Mouse (Mus musculus) heart, postnatal 0 days (tissue): ENCODE results near the gene Chil1. TPM values are rescaled to one million over a fixed set of nuclear protein-coding genes. Genes with fewer than 3 reads are reported as not detected.
A peak's percentile ranks its signal among the peaks of the same experiment; 100 is the strongest.

Experiments
- ATAC-seq: fragments of 200-750 bp; cut with Nextera tagmentation; 2 replicates; pipeline ENCODE4 v1.8.0; 2017; ENCODE audit warnings: low read depth, moderate number of reproducible peaks, moderate library complexity; ENCODE audit not compliant: insufficient read depth
- DNase-seq: peaks from one replicate; pipeline ENCODE4 v3.0.0-alpha.2; 2016; ENCODE audit warnings: low spot score
- H3K27ac ChIP-seq: fragments of 300-500 bp; sonication (generic); 2 replicates; pipeline ENCODE4 v1.5.1; 2014; ENCODE audit warnings: low read depth, mild to moderate bottlenecking
- H3K27me3 ChIP-seq: fragments of 300-500 bp; sonication (generic); 2 replicates; pipeline ENCODE4 v1.6.1; 2014; ENCODE audit warnings: low read length, mixed read lengths; ENCODE audit not compliant: control insufficient read depth, insufficient read depth
- H3K36me3 ChIP-seq: fragments of 300-500 bp; sonication (generic); replicated peaks from 2 replicates; pipeline ENCODE4 v1.6.1; 2014; ENCODE audit warnings: low read length, mixed read lengths; ENCODE audit not compliant: control insufficient read depth, insufficient read depth
- H3K4me1 ChIP-seq: fragments of 300-500 bp; sonication (generic); 2 replicates; pipeline ENCODE4 v1.6.1; 2014; ENCODE audit warnings: antibody characterized with exemption; ENCODE audit not compliant: control insufficient read depth, insufficient read depth
- H3K4me2 ChIP-seq: fragments of 300-500 bp; sonication (generic); 2 replicates; pipeline ENCODE4 v1.6.1; 2014; ENCODE audit warnings: low read depth, mild to moderate bottlenecking, low read length, moderate library complexity
- H3K4me3 ChIP-seq: fragments of 300-500 bp; sonication (generic); 2 replicates; pipeline ENCODE4 v1.5.1; 2014; ENCODE audit warnings: low read depth, low read length
- H3K9ac ChIP-seq: fragments of 300-500 bp; sonication (generic); replicated peaks from 2 replicates; pipeline ENCODE4 v1.6.1; 2014; ENCODE audit warnings: low read depth, low read length, mixed read lengths
- H3K9me3 ChIP-seq: fragments of 300-500 bp; sonication (generic); replicated peaks from 2 replicates; pipeline ENCODE4 v1.6.1; 2016; ENCODE audit warnings: low read length; ENCODE audit not compliant: control insufficient read depth
- CTCF ChIP-seq: IDR thresholded peaks from 2 replicates; pipeline ENCODE4 v1.5.1; 2016; ENCODE audit warnings: antibody characterized with exemption, control low read depth, low read depth
- EP300 ChIP-seq: IDR thresholded peaks from 2 replicates; pipeline ENCODE4 v1.6.1; 2016; ENCODE audit warnings: antibody characterized with exemption, low read depth
- WGBS: fragments of 180-500 bp; shearing (Covaris S2); extraction: QIAGEN DNeasy Blood & Tissue Kit; methylation state at CpG from one replicate; pipeline ENCODE4 v1.1.7; 2014; 5-methylcytosine and 5-hydroxymethylcytosine counted together
- polyA plus RNA-seq: library from polyadenylated mRNA; unstranded; fragments of >200 nt; fragmentation: Nextera tagmentation; extraction: Ambion mirVana; gene quantifications from 2 replicates; pipeline ENCODE4 v1.2.1, GENCODE M21; 2015
- total RNA-seq: library from RNA; depleted of rRNA; stranded (reverse); fragments of >200 nt; gene quantifications from 2 replicates; pipeline ENCODE4 v1.2.3, GENCODE M21; 2014; ENCODE audit warnings: low replicate concordance

The Chil1 gene
- total and polyA plus RNA-seq, 2 experiments from 2014 or later, result 0.59 to 0.69 TPM

DNA sequence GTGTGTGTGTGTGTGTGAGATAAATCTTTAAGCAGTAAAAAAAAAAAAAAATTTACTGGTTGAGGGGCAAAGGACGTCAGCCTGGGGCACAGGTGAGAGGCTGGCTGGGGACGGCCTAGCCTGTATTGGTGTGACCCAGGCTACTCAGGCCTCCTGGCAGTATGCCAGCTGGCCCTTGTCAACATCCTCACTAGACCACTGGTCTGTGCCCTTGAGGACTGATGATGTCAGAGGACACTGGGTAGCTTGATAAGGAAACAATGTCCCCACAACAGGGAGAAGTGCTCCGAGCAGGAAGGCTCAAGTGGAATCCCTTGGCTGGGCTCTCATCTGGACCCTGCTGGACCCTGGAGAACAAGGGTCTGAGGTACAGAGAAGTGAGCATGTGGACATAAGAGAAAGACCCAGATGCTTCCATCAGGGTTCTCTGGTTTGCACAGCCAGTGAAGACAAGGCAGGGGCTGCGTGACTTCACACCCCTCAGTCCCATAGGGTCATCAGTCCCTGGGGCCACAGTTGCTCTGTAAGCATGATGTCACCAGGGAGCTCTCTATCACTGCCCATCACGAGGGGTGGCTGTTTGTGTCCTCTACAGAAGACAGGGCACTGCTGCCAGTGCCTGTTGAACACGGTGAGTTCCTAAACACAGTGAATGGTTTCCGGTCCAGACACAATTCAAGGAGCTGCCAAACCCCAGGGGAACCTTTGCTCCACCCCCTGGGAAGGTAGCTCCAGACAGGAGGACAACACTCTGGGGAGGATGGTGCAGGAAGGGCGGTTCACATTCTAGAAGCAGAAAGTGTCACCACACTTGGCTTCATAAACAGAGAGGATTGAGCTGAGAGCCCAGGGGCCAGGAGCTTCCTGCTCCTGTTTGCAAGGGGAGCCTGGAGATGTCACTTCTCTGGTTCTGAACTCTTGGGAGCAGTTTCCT lies 40.4 kb downstream of the Chil1 start:
- 0 out of 2 replicates have a peak overlapping the region, but pooled peaks have one; percentile 8 for H3K9ac ChIP-seq
- peaks cover 41% of the 10 kb centered on the region for H3K4me1 ChIP-seq
- ATAC-seq, result peak; percentile 95

GRCm38 (mm10) chr1:134224649-134225227 lies 42.8 kb downstream of the Chil1 start:
- ATAC-seq (no peak), DNase-seq (no peak)
- Histone ChIP-seq H3K4me2 (no peak overlapping the region), H3K9ac (no peak overlapping the region), H3K36me3 (no peaks in the 10 kb centered on the region), H3K27ac (no peak overlapping the region), H3K4me1 (peaks cover 44% of the 10 kb centered on the region), H3K4me3 (no peak overlapping the region), H3K9me3 (no peaks in the 10 kb centered on the region), H3K27me3 (no peaks in the 10 kb centered on the region)
- TF ChIP-seq EP300 (no peak), CTCF (no peak)
- WGBS, result 83% methylated on average over 12 of the region's 12 CpGs

More for the DNA sequence above, 40.4 kb downstream of the Chil1 start:
- Histone ChIP-seq H3K4me3 (no peak overlapping the region), H3K27ac (peak overlapping the region; percentile 85), H3K36me3 (no peaks in the 10 kb centered on the region), H3K4me2 (no peak overlapping the region), H3K9me3 (no peaks in the 10 kb centered on the region), H3K27me3 (no peaks in the 10 kb centered on the region)
- TF ChIP-seq CTCF (no peak), EP300 (peak; percentile 49; the same call in 1 of the 2 replicates)
- 20% methylated on average over 8 of the region's 8 CpGs for WGBS
- DNase-seq, result peak; percentile 87

DNA sequence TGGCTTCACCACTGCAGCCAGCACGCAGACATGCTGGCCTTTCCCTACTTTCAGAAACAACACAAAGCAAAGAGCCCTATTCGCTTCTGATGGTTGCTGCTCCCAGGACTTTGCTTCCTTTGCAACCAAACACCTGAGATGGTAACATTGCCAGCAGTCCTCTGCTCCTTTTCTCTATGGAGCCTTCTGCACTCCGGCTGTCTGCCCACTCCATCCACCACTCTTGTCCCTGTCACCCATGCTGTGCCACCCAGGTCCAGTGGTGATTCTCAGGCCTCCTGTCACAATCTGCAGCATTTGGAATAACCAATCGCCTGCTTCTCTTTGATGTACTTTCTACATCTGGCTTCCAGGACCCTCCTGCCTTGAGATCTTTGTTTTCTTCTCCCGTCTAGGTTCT lies 43.4 kb downstream of the Chil1 start:
- H3K9ac ChIP-seq, result no peak overlapping the region
- H3K36me3 ChIP-seq, result no peaks in the 10 kb centered on the region
- no peaks in the 10 kb centered on the region for H3K27me3 ChIP-seq
- H3K27ac ChIP-seq, result no peak overlapping the region
- no peak overlapping the region for H3K4me3 ChIP-seq
- no peaks in the 10 kb centered on the region for H3K9me3 ChIP-seq
- H3K4me2 ChIP-seq, result no peak overlapping the region
- ATAC-seq, result no peak
- H3K4me1 ChIP-seq, result peaks cover 50% of the 10 kb centered on the region
- no peak for DNase-seq
- TF ChIP-seq CTCF (no peak), EP300 (no peak)
- 93% methylated on average over 5 of the region's 5 CpGs for WGBS

DNA sequence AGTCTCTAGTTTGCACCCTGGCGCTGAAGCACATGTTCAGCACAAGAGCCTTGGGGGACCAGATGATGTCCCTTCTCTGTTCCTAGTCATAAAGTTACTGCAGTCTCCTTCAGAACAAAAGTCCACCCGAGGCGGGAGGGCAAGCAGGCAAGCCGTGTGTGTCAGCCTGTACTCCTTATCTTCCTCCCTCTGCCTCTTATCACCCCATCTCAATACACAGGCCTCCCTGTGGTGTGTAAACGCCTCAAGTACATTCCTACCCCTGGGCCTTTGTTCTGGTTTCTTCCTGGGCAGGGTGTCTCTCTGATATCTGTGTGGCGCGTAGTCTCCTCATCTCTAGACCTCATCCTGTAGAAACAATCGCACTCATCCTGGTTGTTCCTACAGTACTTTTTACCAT lies 44.8 kb downstream of the Chil1 start:
- no peaks in the 10 kb centered on the region for H3K9me3 ChIP-seq
- peaks cover 50% of the 10 kb centered on the region for H3K4me1 ChIP-seq
- H3K27me3 ChIP-seq, result no peaks in the 10 kb centered on the region
- H3K27ac ChIP-seq, result no peak overlapping the region
- no peak for DNase-seq
- no peaks in the 10 kb centered on the region for H3K36me3 ChIP-seq
- WGBS, result 61% methylated on average over 8 of the region's 8 CpGs
- H3K9ac ChIP-seq, result no peak overlapping the region
- TF ChIP-seq EP300, result no peak
- no peak for TF ChIP-seq CTCF
- no peak overlapping the region for H3K4me2 ChIP-seq
- ATAC-seq, result no peak
- no peak overlapping the region for H3K4me3 ChIP-seq

DNA sequence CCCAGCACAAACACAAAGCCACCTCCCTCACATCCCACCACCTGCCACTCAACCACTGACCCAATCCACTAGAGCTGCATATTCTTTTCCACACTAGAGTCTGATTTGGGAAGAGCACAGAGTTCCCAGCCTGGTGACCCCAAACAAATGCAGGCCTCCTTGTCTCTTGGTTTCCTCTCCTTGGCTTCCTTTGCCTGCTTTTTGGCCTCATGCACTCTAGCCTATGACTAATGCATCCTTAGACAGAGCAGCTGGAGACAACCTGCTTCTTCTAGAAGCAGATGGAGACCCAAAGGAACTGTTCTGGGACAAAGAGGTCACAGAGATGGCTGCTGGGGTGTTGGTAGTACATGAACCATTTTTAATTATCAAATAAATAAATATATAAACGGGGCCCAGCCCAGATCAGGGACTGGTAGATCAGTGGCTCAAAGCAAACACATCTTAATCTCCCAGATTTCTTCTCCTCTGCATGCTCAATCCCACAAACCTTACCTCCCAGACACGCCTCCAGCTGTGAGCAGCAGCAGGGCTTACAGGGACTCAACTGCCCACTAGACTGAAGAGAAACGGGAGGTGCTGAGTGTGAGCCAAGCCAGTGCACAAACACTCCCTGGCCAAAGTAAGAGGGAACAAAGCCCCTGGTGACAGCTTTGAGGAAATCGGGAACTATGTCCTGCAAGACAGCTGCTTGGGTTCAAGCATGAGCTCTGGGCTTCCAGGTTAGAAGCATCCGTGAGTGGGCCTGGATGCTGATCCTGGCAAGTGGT lies 48.0 kb downstream of the Chil1 start:
- H3K27ac ChIP-seq, result peak overlapping the region; percentile 31; the same call in 1 of the 2 replicates

More for the DNA sequence above, 48.0 kb downstream of the Chil1 start:
- H3K4me3 ChIP-seq, result no peak overlapping the region
- H3K4me1 ChIP-seq, result peaks cover 39% of the 10 kb centered on the region
- no peak overlapping the region for H3K4me2 ChIP-seq
- ATAC-seq, result no peak
- no peak for DNase-seq
- WGBS, result 58% methylated on average over 5 of the region's 5 CpGs
- H3K9me3 ChIP-seq, result no peaks in the 10 kb centered on the region
- TF ChIP-seq EP300, result no peak
- no peak for TF ChIP-seq CTCF
- no peak overlapping the region for H3K9ac ChIP-seq
- H3K27me3 ChIP-seq, result peaks cover 16% of the 10 kb centered on the region
- no peaks in the 10 kb centered on the region for H3K36me3 ChIP-seq
